Mouse (Mus musculus) lung, embryonic 14.5 days (tissue): ENCODE measurements at regions not wholly inside any gene's neighbourhood (a gene's known extent, or its start where the extent isn't known, plus 50 kb on each side); places are given as distances from the start of the nearest gene placed in this dataset.

Experiments used
- ATAC-seq: fragments of 200-750 bp; cut with Nextera tagmentation; 2 replicates; pipeline ENCODE4 v1.8.0; 2017; ENCODE audit warnings: mild to moderate bottlenecking, moderate TSS enrichment, moderate library complexity; ENCODE audit not compliant: insufficient read depth
- DNase-seq: peaks from one replicate; pipeline ENCODE4 v3.0.0-alpha.2; 2015
- H3K27ac ChIP-seq: fragments of 300-500 bp; sonication (generic); 2 replicates; pipeline ENCODE4 v1.5.1; 2014; ENCODE audit warnings: low read depth, mild to moderate bottlenecking, moderate library complexity
- H3K27me3 ChIP-seq: fragments of 300-500 bp; sonication (generic); 2 replicates; pipeline ENCODE4 v1.6.1; 2014; ENCODE audit warnings: low read length, control low read depth; ENCODE audit not compliant: insufficient read depth
- H3K36me3 ChIP-seq: fragments of 300-500 bp; sonication (generic); 2 replicates; pipeline ENCODE4 v1.6.1; 2014; ENCODE audit warnings: control low read depth; ENCODE audit not compliant: insufficient read depth
- H3K4me1 ChIP-seq: fragments of 300-500 bp; sonication (generic); 2 replicates; pipeline ENCODE4 v1.6.1; 2014; ENCODE audit warnings: antibody characterized with exemption, control low read depth; ENCODE audit not compliant: insufficient read depth
- H3K4me2 ChIP-seq: fragments of 300-500 bp; sonication (generic); 2 replicates; pipeline ENCODE4 v1.6.1; 2014; ENCODE audit warnings: mild to moderate bottlenecking
- H3K4me3 ChIP-seq: fragments of 300-500 bp; sonication (generic); 2 replicates; pipeline ENCODE4 v1.5.1; 2014; ENCODE audit warnings: low read depth, low read length
- H3K9ac ChIP-seq: fragments of 300-500 bp; sonication (generic); 2 replicates; pipeline ENCODE4 v1.6.1; 2014
- H3K9me3 ChIP-seq: fragments of 300-500 bp; sonication (generic); 2 replicates; pipeline ENCODE4 v1.6.1; 2016; ENCODE audit warnings: low read depth, low read length, control low read depth
- CTCF ChIP-seq: IDR thresholded peaks from 2 replicates; pipeline ENCODE4 v1.5.1; 2016; ENCODE audit warnings: antibody characterized with exemption, low read depth
- WGBS: fragments of 180-500 bp; shearing (Covaris S2); extraction: QIAGEN DNeasy Blood & Tissue Kit; methylation state at CpG from one replicate; pipeline ENCODE4 v1.1.7; 2014; 5-methylcytosine and 5-hydroxymethylcytosine counted together

GRCm38 (mm10) chr4:32170460-32171192, 68.0 kb upstream of the Bach2 start:
- 37% methylated on average over 15 of the region's 15 CpGs for WGBS
- no peak for ATAC-seq
- no peak for TF ChIP-seq CTCF

GRCm38 (mm10) chr4:32171291-32171690, 67.3 kb upstream of the Bach2 start:
- DNase-seq (no peak), ATAC-seq (no peak)
- Histone ChIP-seq H3K9ac (no peak overlapping the region), H3K27ac (no peak overlapping the region; the same call in 1 of the 2 replicates), H3K4me3 (no peak overlapping the region), H3K4me1 (no peaks in the 10 kb centered on the region), H3K4me2 (no peak overlapping the region), H3K9me3 (no peaks in the 10 kb centered on the region), H3K36me3 (no peaks in the 10 kb centered on the region), H3K27me3 (no peaks in the 10 kb centered on the region)
- 94% methylated on average over 6 of the region's 6 CpGs for WGBS
- TF ChIP-seq CTCF: no peak

More at GRCm38 (mm10) chr4:32170460-32171192, 68.0 kb upstream of the Bach2 start:
- H3K27me3 ChIP-seq: no peaks in the 10 kb centered on the region
- H3K9ac ChIP-seq: no peak overlapping the region
- 0 out of 2 replicates have a peak overlapping the region, but pooled peaks have one; percentile 10 for H3K4me2 ChIP-seq
- H3K9me3 ChIP-seq: no peaks in the 10 kb centered on the region
- H3K36me3 ChIP-seq: no peaks in the 10 kb centered on the region
- DNase-seq: no peak
- H3K4me1 ChIP-seq: no peaks in the 10 kb centered on the region
- H3K27ac ChIP-seq: no peak overlapping the region; the same call in 1 of the 2 replicates
- no peak overlapping the region for H3K4me3 ChIP-seq

- no peak for DNase-seq
- TF ChIP-seq CTCF: no peak
- Histone ChIP-seq H3K27me3 (no peaks in the 10 kb centered on the region), H3K27ac (no peak overlapping the region), H3K4me3 (no peak overlapping the region), H3K9me3 (no peaks in the 10 kb centered on the region), H3K9ac (no peak overlapping the region), H3K36me3 (no peaks in the 10 kb centered on the region), H3K4me2 (no peak overlapping the region), H3K4me1 (no peaks in the 10 kb centered on the region)
- WGBS: 84% methylated on average over 4 of the region's 4 CpGs
- ATAC-seq: no peak
Observed at GRCm38 (mm10) chr4:32172992-32173391, 65.6 kb upstream of the Bach2 start.

GRCm38 (mm10) chr4:32174771-32175170, 63.8 kb upstream of the Bach2 start:
- Histone ChIP-seq H3K27ac (no peak overlapping the region), H3K27me3 (no peaks in the 10 kb centered on the region), H3K36me3 (no peaks in the 10 kb centered on the region), H3K4me1 (0 out of 2 replicates have a peak, but pooled peaks cover 2% of the 10 kb centered on the region), H3K4me2 (no peak overlapping the region), H3K4me3 (no peak overlapping the region), H3K9ac (no peak overlapping the region), H3K9me3 (no peaks in the 10 kb centered on the region)
- 58% methylated on average over 7 of the region's 7 CpGs for WGBS
- TF ChIP-seq CTCF: no peak
- ATAC-seq (no peak), DNase-seq (no peak)

- WGBS: 67% methylated on average over 7 of the region's 7 CpGs
- no peak for TF ChIP-seq CTCF
- Histone ChIP-seq H3K4me1 (0 out of 2 replicates have a peak, but pooled peaks cover 2% of the 10 kb centered on the region), H3K27ac (no peak overlapping the region), H3K9me3 (no peaks in the 10 kb centered on the region), H3K27me3 (no peaks in the 10 kb centered on the region), H3K4me3 (no peak overlapping the region), H3K36me3 (no peaks in the 10 kb centered on the region), H3K9ac (no peak overlapping the region), H3K4me2 (no peak overlapping the region)
- DNase-seq (no peak), ATAC-seq (no peak)
Observed at GRCm38 (mm10) chr4:32175231-32175630, 63.4 kb upstream of the Bach2 start.

- Histone ChIP-seq H3K4me3 (no peak overlapping the region), H3K4me1 (0 out of 2 replicates have a peak, but pooled peaks cover 5% of the 10 kb centered on the region), H3K4me2 (no peak overlapping the region), H3K9ac (no peak overlapping the region), H3K36me3 (no peaks in the 10 kb centered on the region), H3K27ac (no peak overlapping the region), H3K27me3 (no peaks in the 10 kb centered on the region), H3K9me3 (no peaks in the 10 kb centered on the region)
- TF ChIP-seq CTCF: no peak
- ATAC-seq (no peak), DNase-seq (no peak)
- 64% methylated on average over 6 of the region's 6 CpGs for WGBS
Observed at GRCm38 (mm10) chr4:32175853-32176448, 62.7 kb upstream of the Bach2 start.

- no peaks in the 10 kb centered on the region for H3K27me3 ChIP-seq
- no peak overlapping the region for H3K27ac ChIP-seq
- H3K4me1 ChIP-seq: 0 out of 2 replicates have a peak, but pooled peaks cover 5% of the 10 kb centered on the region
- ATAC-seq (no peak), DNase-seq (no peak)
- no peak overlapping the region for H3K9ac ChIP-seq
- no peak overlapping the region for H3K4me2 ChIP-seq
- no peaks in the 10 kb centered on the region for H3K9me3 ChIP-seq
- 71% methylated on average over 4 of the region's 4 CpGs for WGBS
- no peak overlapping the region for H3K4me3 ChIP-seq
- no peak for TF ChIP-seq CTCF
- H3K36me3 ChIP-seq: no peaks in the 10 kb centered on the region
Observed at GRCm38 (mm10) chr4:32176449-32177135, 62.0 kb upstream of the Bach2 start.
